Mouse (Mus musculus) embryonic facial prominence, embryonic 10.5 days (tissue): Measurements from ENCODE around the gene Rnf40. TPM values are rescaled to one million over a fixed set of nuclear protein-coding genes. Genes with fewer than 3 reads are reported as not detected.
A peak's percentile ranks its signal among the peaks of the same experiment; 100 is the strongest.
"Not testable (repeated sequence)": the region's sequence is repeated elsewhere in the genome, so short reads cannot be mapped to it uniquely, and the experiment has no call there.

ENCODE experiments used
- DNase-seq: peaks from one replicate; pipeline ENCODE4 v3.0.0-alpha.2; 2017; ENCODE audit warnings: low spot score
- H3K27ac ChIP-seq: fragments of 300-500 bp; sonication (generic); replicated peaks from 2 replicates; pipeline ENCODE4 v1.5.1; 2016; ENCODE audit warnings: mild to moderate bottlenecking
- H3K27me3 ChIP-seq: fragments of 300-500 bp; sonication (generic); replicated peaks from 2 replicates; pipeline ENCODE4 v1.6.1; 2016; ENCODE audit warnings: low read depth, mild to moderate bottlenecking; ENCODE audit not compliant: poor library complexity, severe bottlenecking
- H3K36me3 ChIP-seq: fragments of 300-500 bp; sonication (generic); replicated peaks from 2 replicates; pipeline ENCODE4 v1.6.1; 2016; ENCODE audit warnings: mild to moderate bottlenecking, moderate library complexity
- H3K4me1 ChIP-seq: fragments of 300-500 bp; sonication (generic); 2 replicates; pipeline ENCODE4 v1.6.1; 2016
- H3K4me3 ChIP-seq: fragments of 300-500 bp; sonication (generic); 2 replicates; pipeline ENCODE4 v1.5.1; 2016; ENCODE audit warnings: mild to moderate bottlenecking, moderate library complexity
- H3K9me3 ChIP-seq: fragments of 300-500 bp; sonication (generic); 2 replicates; pipeline ENCODE4 v1.6.1; 2016; ENCODE audit warnings: mild to moderate bottlenecking
- WGBS: fragments of 180-500 bp; shearing (Covaris S2); methylation state at CpG from one replicate; pipeline ENCODE4 v1.1.7; 2016; 5-methylcytosine and 5-hydroxymethylcytosine counted together
- polyA plus RNA-seq: library from polyadenylated mRNA; unstranded; fragments of >200 nt; fragmentation: Nextera tagmentation; extraction: Ambion mirVana; gene quantifications from 2 replicates; pipeline ENCODE4 v1.2.1, GENCODE M21; 2016

The Rnf40 gene
- polyA plus RNA-seq, 1 experiment from 2014 or later, result 64.2 TPM

GRCm38 (mm10) chr7:127611561-127611960 is 23.0 kb downstream of the Rnf40 start:
- H3K4me3 ChIP-seq, result 0 out of 2 replicates have a peak overlapping the region, but pooled peaks have one; percentile 1
- H3K36me3 ChIP-seq, result peaks cover 72% of the 10 kb centered on the region
- no peak overlapping the region for H3K27ac ChIP-seq
- H3K27me3 ChIP-seq, result no peaks in the 10 kb centered on the region
- peaks cover 24% of the 10 kb centered on the region for H3K4me1 ChIP-seq
- peaks cover 15% of the 10 kb centered on the region; the same call in 1 of the 2 replicates for H3K9me3 ChIP-seq
- 96% methylated on average over 26 of the region's 26 CpGs for WGBS
- no peak for DNase-seq

GRCm38 (mm10) chr7:127613501-127613900 is 24.9 kb downstream of the Rnf40 start:
- peaks cover 25% of the 10 kb centered on the region for H3K4me1 ChIP-seq
- 87% methylated on average over 8 of the region's 8 CpGs for WGBS
- peak overlapping the region; percentile 95 for H3K4me3 ChIP-seq
- H3K36me3 ChIP-seq, result peaks cover 52% of the 10 kb centered on the region
- no peak for DNase-seq
- peaks cover 15% of the 10 kb centered on the region; the same call in 1 of the 2 replicates for H3K9me3 ChIP-seq
- no peaks in the 10 kb centered on the region for H3K27me3 ChIP-seq
- no peak overlapping the region for H3K27ac ChIP-seq

- Histone ChIP-seq H3K4me3 (peak overlapping the region; percentile 95), H3K9me3 (peaks cover 15% of the 10 kb centered on the region; the same call in 1 of the 2 replicates), H3K27me3 (no peaks in the 10 kb centered on the region), H3K4me1 (peaks cover 25% of the 10 kb centered on the region), H3K27ac (peak overlapping the region; percentile 98), H3K36me3 (peaks cover 46% of the 10 kb centered on the region)
- no peak for DNase-seq
- WGBS, result 18% methylated on average over 8 of the region's 8 CpGs
Observed at GRCm38 (mm10) chr7:127614091-127614490, 25.5 kb downstream of the Rnf40 start.

GRCm38 (mm10) chr7:127614511-127614890 is 25.9 kb downstream of the Rnf40 start:
- WGBS, result under 1% methylated on average over 44 of the region's 44 CpGs
- Histone ChIP-seq H3K27me3 (no peaks in the 10 kb centered on the region), H3K9me3 (peaks cover 15% of the 10 kb centered on the region; the same call in 1 of the 2 replicates), H3K4me3 (peak overlapping the region; percentile 95), H3K4me1 (peaks cover 25% of the 10 kb centered on the region), H3K36me3 (peaks cover 42% of the 10 kb centered on the region), H3K27ac (peak overlapping the region; percentile 98)
- peak; percentile 78 for DNase-seq

GRCm38 (mm10) chr7:127614891-127615843 is 26.6 kb downstream of the Rnf40 start, which contains the start of gene Zfp629:
Gene Zfp629 (minus strand): TSS chr7:127615797.
- H3K27me3 ChIP-seq, result no peaks in the 10 kb centered on the region
- peak within 1 kb of the TSS; percentile 95 for H3K4me3 ChIP-seq
- peak within 1 kb of the TSS; percentile 98 for H3K27ac ChIP-seq
- H3K4me1 ChIP-seq, result peaks cover 25% of the 10 kb centered on the region
- peaks cover 15% of the 10 kb centered on the region; the same call in 1 of the 2 replicates for H3K9me3 ChIP-seq
- under 1% methylated on average over 50 of the region's 50 CpGs for WGBS
- DNase-seq, result peak; percentile 89
- H3K36me3 ChIP-seq, result peaks cover 35% of the 10 kb centered on the region

GRCm38 (mm10) chr7:127616336-127616735 is 27.8 kb downstream of the Rnf40 start:
- 92% methylated on average over 1 of the region's 1 CpGs for WGBS
- Histone ChIP-seq H3K9me3 (peaks cover 14% of the 10 kb centered on the region; the same call in 1 of the 2 replicates), H3K36me3 (peaks cover 24% of the 10 kb centered on the region), H3K4me1 (peaks cover 25% of the 10 kb centered on the region), H3K4me3 (peak overlapping the region; percentile 26; the same call in 1 of the 2 replicates), H3K27ac (no peak overlapping the region), H3K27me3 (no peaks in the 10 kb centered on the region)
- DNase-seq, result no peak

- no peak for DNase-seq
- Histone ChIP-seq H3K9me3 (peaks cover 9% of the 10 kb centered on the region; the same call in 1 of the 2 replicates), H3K27me3 (no peaks in the 10 kb centered on the region), H3K36me3 (peaks cover 18% of the 10 kb centered on the region), H3K4me1 (peaks cover 25% of the 10 kb centered on the region), H3K4me3 (no peak overlapping the region), H3K27ac (no peak overlapping the region)
- WGBS, result 86% methylated on average over 1 of the region's 1 CpGs
Observed at GRCm38 (mm10) chr7:127616881-127617280, 28.3 kb downstream of the Rnf40 start.

- 33% methylated on average over 2 of the region's 2 CpGs for WGBS
Observed at GRCm38 (mm10) chr7:127617962-127618361, 29.4 kb downstream of the Rnf40 start.

GRCm38 (mm10) chr7:127618402-127618801 is 29.8 kb downstream of the Rnf40 start:
- H3K27me3 ChIP-seq, DNase-seq: not testable (repeated sequence)
- peaks cover 22% of the 10 kb centered on the region for H3K4me1 ChIP-seq

More at GRCm38 (mm10) chr7:127617962-127618361, 29.4 kb downstream of the Rnf40 start:
- Histone ChIP-seq H3K27me3 (no peaks in the 10 kb centered on the region), H3K27ac (no peak overlapping the region), H3K4me1 (peaks cover 25% of the 10 kb centered on the region), H3K36me3 (peaks cover 7% of the 10 kb centered on the region), H3K4me3 (no peak overlapping the region), H3K9me3 (no peaks in the 10 kb centered on the region)
- no peak for DNase-seq

GRCm38 (mm10) chr7:127626039-127626438 is 37.5 kb downstream of the Rnf40 start:
- no peak overlapping the region for H3K27ac ChIP-seq
- H3K27me3 ChIP-seq, result no peaks in the 10 kb centered on the region
- no peaks in the 10 kb centered on the region; the same call in 1 of the 2 replicates for H3K9me3 ChIP-seq
- DNase-seq, result no peak
- no peaks in the 10 kb centered on the region for H3K36me3 ChIP-seq
- no peak overlapping the region for H3K4me3 ChIP-seq
- H3K4me1 ChIP-seq, result no peaks in the 10 kb centered on the region
- 96% methylated on average over 7 of the region's 7 CpGs for WGBS

More at GRCm38 (mm10) chr7:127618402-127618801, 29.8 kb downstream of the Rnf40 start:
- not testable (repeated sequence) for H3K27ac ChIP-seq, H3K9me3 ChIP-seq, H3K4me3 ChIP-seq, H3K36me3 ChIP-seq
- WGBS, result 92% methylated on average over 7 of the region's 8 CpGs

- no peaks in the 10 kb centered on the region for H3K36me3 ChIP-seq
- H3K27ac ChIP-seq, result no peak overlapping the region
- WGBS, result 91% methylated on average over 4 of the region's 4 CpGs
- no peaks in the 10 kb centered on the region for H3K27me3 ChIP-seq
- no peak for DNase-seq
- H3K9me3 ChIP-seq, result no peaks in the 10 kb centered on the region; the same call in 1 of the 2 replicates
- H3K4me3 ChIP-seq, result no peak overlapping the region
- H3K4me1 ChIP-seq, result no peaks in the 10 kb centered on the region
Observed at GRCm38 (mm10) chr7:127626471-127626870, 37.9 kb downstream of the Rnf40 start.

- WGBS, result 86% methylated on average over 5 of the region's 5 CpGs
Observed at GRCm38 (mm10) chr7:127628646-127629045, 40.1 kb downstream of the Rnf40 start.

More at GRCm38 (mm10) chr7:127628646-127629045, 40.1 kb downstream of the Rnf40 start:
- H3K27ac ChIP-seq, result no peak overlapping the region
- no peaks in the 10 kb centered on the region; the same call in 1 of the 2 replicates for H3K9me3 ChIP-seq
- H3K4me3 ChIP-seq, result no peak overlapping the region
- no peaks in the 10 kb centered on the region for H3K27me3 ChIP-seq
- no peaks in the 10 kb centered on the region for H3K36me3 ChIP-seq
- no peak for DNase-seq
- no peaks in the 10 kb centered on the region for H3K4me1 ChIP-seq
